Mouse (Mus musculus): Measurements from ENCODE around the gene Chat.

DNA sequence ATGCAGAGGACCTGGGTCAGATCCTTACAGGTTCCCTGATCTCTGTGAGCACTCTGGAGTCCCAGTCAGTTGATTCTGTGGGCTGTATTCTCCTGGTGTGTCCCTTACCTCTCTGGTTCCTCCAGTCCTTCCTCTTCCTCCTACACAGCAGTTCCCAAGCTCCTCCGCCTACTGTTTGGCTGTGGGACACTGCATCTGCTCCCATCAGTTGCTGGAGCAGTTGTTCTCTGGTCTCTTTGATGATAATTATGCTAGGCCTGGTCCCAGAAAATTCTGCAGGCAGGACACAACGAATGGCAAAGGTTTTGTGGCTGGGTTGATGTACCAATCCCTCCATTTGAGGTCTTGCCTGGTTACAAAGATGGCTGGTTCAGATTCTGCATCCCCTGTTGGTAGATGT is 35.5 kb upstream of the Chat start:
- TF ChIP-seq POLR2A (IDR thresholded peaks at IDR 0.05; ENCODE audit: low read depth, low read length) (no peak), CTCF (conservative IDR thresholded peaks at IDR 0.05; ENCODE audit: insufficient read depth, insufficient read length, low read depth, low read length) (no peak)

Measured in kidney, adult 2 months (tissue).